Mouse (Mus musculus) C2C12 (cell line): ENCODE data around the gene Tnni2.

ENCODE experiments used
- CEBPB ChIP-seq: IDR thresholded peaks from one replicate; pipeline ENCODE4 v1.6.1; 2011; ENCODE audit warnings: low read depth, mild to moderate bottlenecking, control low read depth, moderate library complexity
- CTCF ChIP-seq: IDR thresholded peaks from one replicate; pipeline ENCODE4 v1.5.1; 2011; ENCODE audit not compliant: control insufficient read depth, insufficient read depth, insufficient read length
- MYOD1 ChIP-seq: IDR thresholded peaks from one replicate; pipeline ENCODE4 v1.6.1; 2011; ENCODE audit warnings: low read depth; ENCODE audit not compliant: control insufficient read depth, insufficient read length

GRCm38 (mm10) chr7:142441585-142441984 is at the start of gene Tnni2:
- no peak for TF ChIP-seq CTCF
- TF ChIP-seq CEBPB: no peak
- no peak for TF ChIP-seq MYOD1
